Mouse (Mus musculus): ENCODE results near the gene Gm10197.

DNA sequence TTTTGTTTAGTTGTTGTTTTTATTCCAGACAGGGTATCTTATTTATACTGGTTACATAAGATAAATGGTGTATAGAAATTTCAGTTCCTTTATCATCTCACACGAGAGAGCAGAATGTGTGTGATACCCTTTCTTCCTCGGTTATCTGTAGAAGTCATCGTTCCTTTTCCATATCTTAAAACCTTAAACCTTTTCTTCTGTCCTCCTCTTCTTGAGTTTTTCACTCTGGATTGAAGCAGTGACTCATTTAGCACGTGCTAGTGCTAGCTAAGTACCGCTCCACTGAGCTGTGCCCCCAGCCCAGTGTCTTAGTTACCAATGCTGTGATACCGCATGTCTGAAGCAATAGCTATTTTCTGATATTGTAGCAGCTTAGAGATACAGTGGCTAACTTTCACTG is 37.8 kb downstream of the Gm10197 start:
- no peak for TF ChIP-seq CTCF (conservative IDR thresholded peaks at IDR 0.05; ENCODE audit: insufficient read depth, insufficient read length, low read depth, low read length)
- TF ChIP-seq POLR2A (IDR thresholded peaks at IDR 0.05; ENCODE audit: low read depth, low read length), result no peak
